In the genomic region with DNA sequence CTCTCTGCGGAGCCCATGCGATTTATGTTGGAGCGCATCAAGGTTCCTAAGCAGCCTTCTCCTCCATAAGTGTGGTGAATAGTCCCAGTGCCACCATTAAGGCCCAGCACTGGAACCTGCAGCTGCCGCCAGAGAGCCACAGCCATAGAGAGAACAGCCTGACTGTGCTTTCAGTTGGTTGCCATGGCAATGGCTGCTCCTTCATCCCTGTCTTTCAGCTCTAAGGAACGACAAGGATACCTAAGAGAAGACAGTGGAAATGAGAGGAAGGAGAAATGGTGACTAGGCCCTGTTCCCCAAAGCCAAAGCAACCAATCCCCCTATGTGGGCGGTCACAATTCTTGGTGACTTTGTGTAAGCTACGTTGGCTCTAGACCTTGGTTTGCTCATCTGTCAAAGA, we compare ENCODE assay signal across 13 mouse cellular contexts.
DNase-seq lines count a peak whose midpoint lies in the region; ATAC-seq and TF ChIP-seq lines count a peak whose summit lies in the region.
"Had no signal": no experiment of that assay in that cellular context is flagged by ENCODE, and none has a peak within 500 bp of the region (broad histone marks: within the 10 kb centered on the region; RNA-seq: fewer than 3 reads in every experiment).

No protein-coding gene starts in this region.

- peak; percentile 26 for DNase-seq in layer of hippocampus, adult 11-12 months (ENCODE audit: low spot score)
- DNase-seq in layer of hippocampus, adult 9-11 months, result no peak
- peak; percentile 75 for DNase-seq in brain, embryonic 14.5 days (ENCODE audit: low read depth)
- peak; percentile 24 to 27 for DNase-seq in layer of hippocampus, postnatal 36 days
- DNase-seq in liver, result no peak
- no peak for DNase-seq in thymus, postnatal 10 days (ENCODE audit: low spot score in 2 of 2)
- DNase-seq: cerebellum, adult 2 months; gastrocnemius, postnatal 25 days; lung, postnatal 4 days; thymus, adult 2 months had no signal

- no peak for TF ChIP-seq CTCF in brain, embryonic 14.5 days (IDR thresholded peaks at IDR 0.05; ENCODE audit: borderline replicate concordance, extremely low read depth, insufficient read depth, insufficient read length)

- no peaks in the 10 kb centered on the region for H3K27me3 ChIP-seq in neural tube, embryonic 15.5 days (replicated peaks)
- H3K27me3 ChIP-seq: liver, embryonic 15.5 days had no signal

- H3K9ac ChIP-seq in neural tube, embryonic 15.5 days (replicated peaks), result no peak overlapping the region
- H3K9ac ChIP-seq: heart, embryonic 12.5 days; liver, embryonic 15.5 days had no signal

- H3K36me3 ChIP-seq in neural tube, embryonic 15.5 days, result no peaks in the 10 kb centered on the region
- H3K36me3 ChIP-seq: heart, embryonic 12.5 days; liver, embryonic 15.5 days had no signal

- peak overlapping the region; percentile 73 for H3K27ac ChIP-seq in neural tube, embryonic 15.5 days (replicated peaks)
- H3K27ac ChIP-seq: liver, embryonic 15.5 days had no signal

- no peak overlapping the region for H3K4me3 ChIP-seq in neural tube, embryonic 15.5 days (replicated peaks)
- H3K4me3 ChIP-seq: heart, embryonic 12.5 days; liver, embryonic 15.5 days had no signal

- no peak overlapping the region for H3K4me2 ChIP-seq in neural tube, embryonic 15.5 days
- H3K4me2 ChIP-seq: heart, embryonic 12.5 days; liver, embryonic 15.5 days had no signal

- H3K9me3 ChIP-seq in neural tube, embryonic 15.5 days (replicated peaks), result no peaks in the 10 kb centered on the region
- H3K9me3 ChIP-seq: heart, embryonic 12.5 days; liver, embryonic 15.5 days had no signal

- H3K4me1 ChIP-seq in neural tube, embryonic 15.5 days, result peaks cover 37% of the 10 kb centered on the region
- H3K4me1 ChIP-seq: heart, embryonic 12.5 days; liver, embryonic 15.5 days had no signal

- no peak for TF ChIP-seq POLR2A in brain, embryonic 14.5 days (IDR thresholded peaks at IDR 0.05; ENCODE audit: borderline replicate concordance, extremely low read depth, insufficient read depth, insufficient read length, poor library complexity, severe bottlenecking)

- ATAC-seq in neural tube, embryonic 15.5 days (ENCODE audit: low FRiP score), result peak; percentile 61

- WGBS in neural tube, embryonic 15.5 days, result 55% methylated on average over 7 of the region's 7 CpGs

Comparison
In these comparisons a context has a peak if more than half of its experiments do, and no peak if none do; other contexts are left out.
1. DNase-seq: peak in layer of hippocampus, adult 11-12 months (single experiment), brain, embryonic 14.5 days (single experiment) and layer of hippocampus, postnatal 36 days (2 of 2); none in layer of hippocampus, adult 9-11 months (single experiment), liver (single experiment) and thymus, postnatal 10 days (0 of 2).